Mouse (Mus musculus) spleen, adult 2 months (tissue): ENCODE measurements around the gene Tent4b.

ENCODE experiments used
- CTCF ChIP-seq: fragments of 200-500 bp; IDR thresholded peaks from 2 replicates; pipeline ENCODE4 v1.5.1; 2011; ENCODE audit warnings: mild to moderate bottlenecking, inconsistent platforms; ENCODE audit not compliant: insufficient read depth, insufficient read length, insufficient replicate concordance; ENCODE audit errors: extremely low read depth
- POLR2A ChIP-seq: fragments of 200-500 bp; IDR thresholded peaks from 2 replicates; pipeline ENCODE4 v1.6.1; 2011; ENCODE audit warnings: low read depth, low read length, inconsistent platforms

GRCm38 (mm10) chr8:88265511-88265910, 66.5 kb downstream of the Tent4b start:
- TF ChIP-seq POLR2A (no peak), CTCF (no peak)
